Mouse (Mus musculus): Measurements from ENCODE around the gene Vmn1r22. TPM values are rescaled to one million over a fixed set of nuclear protein-coding genes. Genes with fewer than 3 reads are reported as not detected.
"Not testable (repeated sequence)": the region's sequence is repeated elsewhere in the genome, so short reads cannot be mapped to it uniquely, and the experiment has no call there.

Gene Vmn1r22
- not detected in 2 replicates for polyA plus RNA-seq (2012; ENCODE audit: insufficient read depth, insufficient read length, missing spikeins)

DNA sequence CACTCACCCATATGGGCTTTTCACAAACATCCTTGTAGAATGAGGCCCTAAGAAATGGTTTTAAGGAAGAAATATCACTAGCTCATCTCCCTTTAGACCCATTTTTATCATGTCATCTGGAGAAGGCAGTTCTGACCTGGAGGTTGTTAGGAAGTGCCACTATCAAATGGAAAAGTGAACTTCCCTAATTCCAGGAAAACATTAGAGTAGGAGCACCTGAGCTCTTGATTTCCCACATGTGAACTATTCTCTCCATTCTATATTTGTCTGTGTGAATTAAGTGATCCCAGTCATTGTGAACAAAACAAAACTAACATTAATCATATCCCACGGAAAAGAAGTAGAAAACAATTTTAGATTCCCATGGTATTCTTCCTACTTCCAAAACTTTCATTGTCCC is at the start of gene Vmn1r22:
TSS of gene Vmn1r22 (minus strand) at position 101 of the 400 bp plus-strand sequence.
- no peaks in the 10 kb centered on the region for H3K4me1 ChIP-seq (ENCODE audit: control insufficient read depth, insufficient read depth, insufficient read length, low read length)
- no peak within 1 kb of the TSS for H3K27ac ChIP-seq (replicated peaks; ENCODE audit: low read depth, low read length)
- H3K4me3 ChIP-seq (ENCODE audit: insufficient read depth, low read depth, low read length): no peak within 1 kb of the TSS

DNA sequence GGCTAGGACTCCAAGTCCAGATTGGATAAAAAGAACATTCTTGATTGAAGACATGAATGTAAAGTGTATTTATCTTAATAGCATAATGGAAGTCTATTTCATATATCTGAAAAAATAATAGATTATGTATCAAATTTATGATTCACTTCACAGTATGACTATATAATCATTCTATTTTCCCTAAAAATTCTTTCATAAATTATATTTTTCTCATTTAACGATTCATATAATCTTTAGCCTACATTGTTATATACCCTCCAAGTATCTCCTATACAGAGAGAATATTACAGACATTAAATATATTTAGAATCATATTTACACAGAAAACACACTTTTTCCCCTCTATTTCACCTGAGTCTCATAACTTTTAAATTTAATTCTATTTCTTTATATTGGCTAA is 18.9 kb upstream of the Vmn1r22 start, which contains the start of gene Vmn1r23:
TSS of gene Vmn1r23 (minus strand) at position 101 of the 400 bp plus-strand sequence.
- no peak within 1 kb of the TSS for H3K27ac ChIP-seq (replicated peaks; ENCODE audit: low read depth, low read length)
- no peak within 1 kb of the TSS for H3K4me3 ChIP-seq (ENCODE audit: insufficient read depth, low read depth, low read length)
- H3K4me1 ChIP-seq (ENCODE audit: control insufficient read depth, insufficient read depth, insufficient read length, low read length): no peaks in the 10 kb centered on the region

DNA sequence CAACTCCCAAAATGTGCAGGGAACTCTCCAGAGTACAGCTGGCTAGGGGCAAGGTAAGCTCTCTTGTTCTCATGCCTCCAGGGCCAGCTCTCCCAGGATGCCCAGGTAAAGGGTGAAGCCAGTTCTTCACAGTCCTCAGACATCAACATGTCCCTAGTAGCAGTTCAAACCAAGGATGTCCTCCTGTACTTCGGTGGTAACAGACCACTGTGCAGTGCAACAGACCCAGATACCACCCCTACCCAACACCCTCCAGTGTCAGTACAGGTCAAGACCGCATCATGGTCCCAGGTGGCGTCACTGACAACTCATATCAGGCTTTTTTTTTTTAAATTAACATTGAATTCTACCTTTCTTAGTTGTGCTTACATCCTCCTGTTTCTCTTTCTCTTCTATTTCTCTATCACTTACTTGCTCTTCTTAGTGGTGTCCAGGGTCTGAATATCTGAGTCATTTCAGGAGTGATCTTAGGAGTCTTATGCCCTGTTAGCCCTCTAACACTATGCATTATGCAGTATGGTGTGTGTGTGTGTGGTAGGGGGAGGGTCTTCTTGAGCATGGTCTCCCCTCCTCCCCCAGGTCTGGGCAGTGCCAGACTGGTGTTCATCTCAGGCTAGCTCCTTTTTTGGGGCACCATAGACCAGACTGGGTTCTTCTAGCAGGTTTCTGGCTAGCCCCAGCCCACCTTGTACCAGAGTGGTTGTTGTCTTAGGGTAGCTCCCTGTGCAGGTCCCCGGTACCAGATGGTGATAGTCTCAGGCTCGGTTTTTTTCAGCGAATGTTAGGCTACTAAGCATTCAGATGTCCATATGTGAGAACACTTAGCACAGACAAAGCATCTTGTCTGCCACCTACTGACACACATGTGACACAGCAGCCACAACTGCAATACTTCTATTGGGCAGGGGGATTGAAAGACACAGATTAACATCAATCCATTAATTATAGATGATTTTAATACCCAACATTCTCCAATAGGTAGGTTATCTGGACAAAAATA is 48.5 kb downstream of the Vmn1r22 start:
- H3K4me3 ChIP-seq (ENCODE audit: insufficient read depth, low read depth, low read length): no peak overlapping the region
- H3K27ac ChIP-seq (replicated peaks; ENCODE audit: low read depth, low read length): no peak overlapping the region
- H3K4me1 ChIP-seq (ENCODE audit: control insufficient read depth, insufficient read depth, insufficient read length, low read length): no peaks in the 10 kb centered on the region

DNA sequence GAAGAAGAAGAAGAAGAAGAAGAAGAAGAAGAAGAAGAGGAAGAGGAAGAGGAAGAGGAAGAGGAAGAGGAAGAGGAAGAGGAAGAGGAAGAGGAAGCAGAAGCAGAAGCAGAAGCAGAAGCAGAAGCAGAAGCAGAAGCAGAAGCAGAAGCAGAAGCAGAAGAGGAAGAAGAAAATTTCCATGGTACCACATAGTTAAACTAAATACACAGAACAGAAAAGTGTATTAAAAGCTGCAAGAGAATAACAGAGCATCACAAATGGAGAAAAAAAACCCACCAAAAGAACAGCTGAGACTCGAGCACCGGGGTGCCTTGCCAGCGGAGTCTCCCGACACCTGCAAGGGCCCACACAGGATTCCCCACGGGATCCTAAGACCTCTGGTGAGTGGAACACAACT is 56.7 kb downstream of the Vmn1r22 start:
- not testable (repeated sequence) for H3K4me3 ChIP-seq (ENCODE audit: insufficient read depth, low read depth, low read length); H3K4me1 ChIP-seq (ENCODE audit: control insufficient read depth, insufficient read depth, insufficient read length, low read length); H3K27ac ChIP-seq (replicated peaks; ENCODE audit: low read depth, low read length)

DNA sequence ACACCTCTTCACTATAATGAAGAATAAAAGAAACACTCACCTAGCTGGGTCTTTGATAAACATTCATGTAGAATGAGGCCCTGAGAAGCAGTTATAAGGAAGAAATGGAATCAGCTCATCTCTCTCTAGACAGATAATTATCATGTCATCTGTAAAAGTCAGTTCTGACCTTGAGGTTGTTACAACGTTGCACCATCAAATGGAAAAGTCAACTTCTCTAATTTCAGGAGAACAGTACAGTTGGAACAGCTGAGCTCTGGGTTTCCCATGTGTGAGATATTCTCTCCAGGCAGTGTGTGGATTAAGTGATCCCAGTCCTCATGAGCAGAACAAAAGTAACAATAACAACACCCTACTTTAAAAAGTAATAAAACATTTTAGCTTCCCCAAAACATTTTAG is 57.5 kb downstream of the Vmn1r22 start, which contains the start of gene Vmn1r21:
TSS of gene Vmn1r21 (minus strand) at position 58 of the 400 bp plus-strand sequence.
- no peaks in the 10 kb centered on the region for H3K4me1 ChIP-seq (ENCODE audit: control insufficient read depth, insufficient read depth, insufficient read length, low read length)
- no peak within 1 kb of the TSS for H3K4me3 ChIP-seq (ENCODE audit: insufficient read depth, low read depth, low read length)
- no peak within 1 kb of the TSS for H3K27ac ChIP-seq (replicated peaks; ENCODE audit: low read depth, low read length)

Other genes with a start within 250 kb of the Vmn1r22 start
- 55.3 and 70.3 TPM in 2 replicates for gene Pyurf, start 215.9 kb downstream of the Vmn1r22 start, polyA plus RNA-seq (2012; ENCODE audit: insufficient read depth, insufficient read length, missing spikeins)
- gene Lancl2, start 205.5 kb downstream of the Vmn1r22 start, polyA plus RNA-seq (2012; ENCODE audit: insufficient read depth, insufficient read length, missing spikeins): 13.5 and 13.6 TPM in 2 replicates
- gene Vopp1, start 82.9 kb downstream of the Vmn1r22 start, polyA plus RNA-seq (2012; ENCODE audit: insufficient read depth, insufficient read length, missing spikeins): 3.6 and 5.4 TPM in 2 replicates
- not detected in 2 replicates for gene Vmn1r21, start 57.7 kb downstream of the Vmn1r22 start, polyA plus RNA-seq (2012; ENCODE audit: insufficient read depth, insufficient read length, missing spikeins)
- gene Vmn1r23, start 18.8 kb upstream of the Vmn1r22 start, polyA plus RNA-seq (2012; ENCODE audit: insufficient read depth, insufficient read length, missing spikeins): not detected in 2 replicates
- not detected in 2 replicates for gene Vmn1r24, start 53.5 kb upstream of the Vmn1r22 start, polyA plus RNA-seq (2012; ENCODE audit: insufficient read depth, insufficient read length, missing spikeins)
- not detected in 2 replicates for gene Vmn1r25, start 72.8 kb upstream of the Vmn1r22 start, polyA plus RNA-seq (2012; ENCODE audit: insufficient read depth, insufficient read length, missing spikeins)
- not detected in 2 replicates for gene Vmn1r26, start 107.1 kb upstream of the Vmn1r22 start, polyA plus RNA-seq (2012; ENCODE audit: insufficient read depth, insufficient read length, missing spikeins)

Measured in brown adipose tissue, adult 24 weeks (tissue).